Mouse (Mus musculus) hindbrain, embryonic 12.5 days (tissue): ENCODE data around the gene Pabpc4. TPM values are rescaled to one million over a fixed set of nuclear protein-coding genes. Genes with fewer than 3 reads are reported as not detected.
"Not testable (repeated sequence)": the region's sequence is repeated elsewhere in the genome, so short reads cannot be mapped to it uniquely, and the experiment has no call there.

ENCODE experiments used
- ATAC-seq: fragments of 200-750 bp; cut with Nextera tagmentation; 2 replicates; pipeline ENCODE4 v1.8.0; 2017; ENCODE audit warnings: moderate TSS enrichment; ENCODE audit not compliant: low FRiP score
- H3K27ac ChIP-seq: fragments of 300-500 bp; sonication (generic); 2 replicates; pipeline ENCODE4 v1.5.1; 2016; ENCODE audit warnings: mild to moderate bottlenecking
- H3K27me3 ChIP-seq: fragments of 300-500 bp; sonication (generic); 2 replicates; pipeline ENCODE4 v1.6.1; 2016; ENCODE audit warnings: mild to moderate bottlenecking
- H3K36me3 ChIP-seq: fragments of 300-500 bp; sonication (generic); 2 replicates; pipeline ENCODE4 v1.6.1; 2016; ENCODE audit warnings: mild to moderate bottlenecking
- H3K4me1 ChIP-seq: fragments of 300-500 bp; sonication (generic); 2 replicates; pipeline ENCODE4 v1.6.1; 2016
- H3K4me2 ChIP-seq: fragments of 300-500 bp; sonication (generic); replicated peaks from 2 replicates; pipeline ENCODE4 v1.6.1; 2016; ENCODE audit warnings: mild to moderate bottlenecking
- H3K4me3 ChIP-seq: fragments of 300-500 bp; sonication (generic); 2 replicates; pipeline ENCODE4 v1.5.1; 2016; ENCODE audit warnings: mild to moderate bottlenecking
- H3K9ac ChIP-seq: fragments of 300-500 bp; sonication (generic); 2 replicates; pipeline ENCODE4 v1.6.1; 2016; ENCODE audit warnings: mild to moderate bottlenecking, moderate library complexity
- H3K9me3 ChIP-seq: fragments of 300-500 bp; sonication (generic); replicated peaks from 2 replicates; pipeline ENCODE4 v1.6.1; 2016; ENCODE audit warnings: mild to moderate bottlenecking
- WGBS: fragments of 180-500 bp; shearing (Covaris S2); methylation state at CpG from one replicate; pipeline ENCODE4 v1.1.7; 2016; 5-methylcytosine and 5-hydroxymethylcytosine counted together
- polyA plus RNA-seq: library from polyadenylated mRNA; unstranded; fragments of >200 nt; fragmentation: Nextera tagmentation; extraction: Ambion mirVana; gene quantifications from 2 replicates; pipeline ENCODE4 v1.2.1, GENCODE M21; 2016

The Pabpc4 gene
- polyA plus RNA-seq, 1 experiment from 2014 or later, result 36.1 TPM

GRCm38 (mm10) chr4:123260071-123260746, 1.9 kb upstream of the Pabpc4 start:
- no peaks in the 10 kb centered on the region for H3K27me3 ChIP-seq
- 37% methylated on average over 8 of the region's 8 CpGs for WGBS
- peak; percentile 73; the same call in 1 of the 2 replicates for ATAC-seq
- H3K9me3 ChIP-seq, result no peaks in the 10 kb centered on the region
- 0 out of 2 replicates have a peak overlapping the region, but pooled peaks have one; percentile 23 for H3K9ac ChIP-seq
- no peak overlapping the region for H3K27ac ChIP-seq
- H3K4me1 ChIP-seq, result peaks cover 11% of the 10 kb centered on the region
- H3K4me3 ChIP-seq, result no peak overlapping the region
- H3K36me3 ChIP-seq, result no peaks in the 10 kb centered on the region
- no peak overlapping the region for H3K4me2 ChIP-seq

- H3K27me3 ChIP-seq, result no peaks in the 10 kb centered on the region
- no peak overlapping the region for H3K9ac ChIP-seq
- no peak overlapping the region for H3K4me3 ChIP-seq
- H3K4me2 ChIP-seq, result no peak overlapping the region
- no peaks in the 10 kb centered on the region for H3K36me3 ChIP-seq
- ATAC-seq, result no peak
- no peaks in the 10 kb centered on the region for H3K9me3 ChIP-seq
- no peaks in the 10 kb centered on the region for H3K4me1 ChIP-seq
- 89% methylated on average over 3 of the region's 3 CpGs for WGBS
- H3K27ac ChIP-seq, result no peak overlapping the region
Observed at GRCm38 (mm10) chr4:123271063-123271462, 8.9 kb downstream of the Pabpc4 start.

DNA sequence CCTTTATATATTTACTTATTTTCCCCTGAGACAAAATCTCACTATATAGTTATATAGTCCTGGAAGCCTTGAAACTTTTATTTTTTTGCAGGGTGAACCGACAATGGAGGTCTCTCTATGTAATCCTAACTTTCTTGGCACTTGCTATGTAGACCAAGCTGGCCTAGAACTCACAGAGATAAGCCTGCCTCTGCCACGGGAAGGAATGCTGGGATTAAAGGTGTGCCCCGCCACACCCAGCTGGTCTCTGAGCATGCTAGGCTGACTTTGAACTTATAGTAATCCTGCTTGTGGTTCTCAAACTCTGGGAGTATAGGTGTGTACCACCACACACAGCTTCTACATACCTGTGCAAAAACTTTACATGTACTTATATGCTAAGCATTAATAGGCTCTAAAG, 18.0 kb downstream of the Pabpc4 start:
- 72% methylated on average over 3 of the region's 3 CpGs for WGBS
- no peaks in the 10 kb centered on the region for H3K36me3 ChIP-seq
- no peak overlapping the region for H3K27ac ChIP-seq
- peaks cover 14% of the 10 kb centered on the region for H3K4me1 ChIP-seq
- H3K9ac ChIP-seq, result no peak overlapping the region
- H3K4me3 ChIP-seq, result no peak overlapping the region
- no peaks in the 10 kb centered on the region for H3K27me3 ChIP-seq
- no peaks in the 10 kb centered on the region for H3K9me3 ChIP-seq
- ATAC-seq, result no peak
- H3K4me2 ChIP-seq, result no peak overlapping the region

GRCm38 (mm10) chr4:123282500-123282899, 20.3 kb downstream of the Pabpc4 start:
- Histone ChIP-seq H3K27me3 (no peaks in the 10 kb centered on the region), H3K36me3 (peaks cover 9% of the 10 kb centered on the region), H3K27ac (0 out of 2 replicates have a peak overlapping the region, but pooled peaks have one; percentile 40), H3K9me3 (no peaks in the 10 kb centered on the region), H3K4me2 (peak overlapping the region; percentile 87), H3K9ac (peak overlapping the region; percentile 62), H3K4me3 (peak overlapping the region; percentile 54), H3K4me1 (peaks cover 25% of the 10 kb centered on the region)
- WGBS, result under 1% methylated on average over 25 of the region's 25 CpGs
- peak; percentile 93 for ATAC-seq

GRCm38 (mm10) chr4:123282915-123283674, 20.9 kb downstream of the Pabpc4 start:
- not testable (repeated sequence) for H3K9me3 ChIP-seq, H3K27ac ChIP-seq, H3K27me3 ChIP-seq
- Histone ChIP-seq H3K36me3 (peaks cover 14% of the 10 kb centered on the region), H3K4me2 (peak overlapping the region; percentile 87), H3K4me3 (peak overlapping the region; percentile 54), H3K9ac (peak overlapping the region; percentile 60), H3K4me1 (peaks cover 25% of the 10 kb centered on the region)
- peak; percentile 68 for ATAC-seq
- WGBS, result under 1% methylated on average over 38 of the region's 55 CpGs

- H3K4me1 ChIP-seq, result peaks cover 25% of the 10 kb centered on the region
- peak overlapping the region; percentile 87 for H3K4me2 ChIP-seq
- not testable (repeated sequence) for H3K27me3 ChIP-seq, H3K9me3 ChIP-seq, H3K27ac ChIP-seq
- WGBS, result 1% methylated on average over 13 of the region's 15 CpGs
- peaks cover 20% of the 10 kb centered on the region for H3K36me3 ChIP-seq
- peak; percentile 12; the same call in 1 of the 2 replicates for ATAC-seq
- H3K9ac ChIP-seq, result peak overlapping the region; percentile 68
- H3K4me3 ChIP-seq, result peak overlapping the region; percentile 54
Observed at GRCm38 (mm10) chr4:123283675-123284064, 21.5 kb downstream of the Pabpc4 start.

DNA sequence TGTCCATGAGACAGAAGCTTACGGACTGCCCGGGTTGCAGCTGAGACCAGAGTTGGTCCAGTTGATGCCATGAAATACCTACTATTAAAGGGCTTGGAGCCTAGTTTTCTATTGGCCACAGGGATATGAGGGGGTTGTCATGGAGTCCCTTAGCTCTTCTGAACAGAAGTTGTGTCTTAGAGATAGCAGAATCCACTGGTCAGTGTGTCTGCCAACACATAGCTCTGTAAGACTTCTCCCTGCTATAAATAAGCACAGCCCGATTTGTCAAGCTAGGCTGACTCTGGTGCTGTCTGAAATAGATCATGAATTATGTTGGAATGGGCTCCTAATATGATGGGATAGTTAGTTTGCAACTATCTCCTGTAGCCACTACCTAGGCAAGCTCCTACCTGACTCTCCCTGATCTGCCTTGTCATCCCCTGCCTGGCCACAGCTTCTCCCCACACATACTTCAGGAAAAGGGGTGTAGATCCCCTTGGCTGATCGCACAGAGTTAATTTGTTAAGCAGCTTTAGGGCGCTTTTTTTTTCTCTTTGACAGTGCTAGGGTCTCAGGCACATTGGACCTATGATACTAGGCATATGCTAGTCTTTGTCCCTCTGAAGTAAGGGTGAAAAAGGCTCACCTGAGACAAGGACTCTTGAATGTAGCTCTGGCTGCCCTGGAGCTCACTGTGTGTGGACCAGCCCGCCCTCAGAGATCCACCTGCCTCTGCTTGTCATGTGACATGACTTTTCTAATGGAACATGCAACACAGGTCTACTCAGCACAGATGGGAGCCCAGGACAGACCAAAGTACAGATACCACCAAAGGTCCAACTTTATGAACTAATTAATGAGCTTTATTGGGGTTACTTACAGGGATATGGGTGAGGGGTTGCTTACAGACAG, 22.8 kb downstream of the Pabpc4 start:
- Histone ChIP-seq H3K9me3 (no peaks in the 10 kb centered on the region), H3K27ac (peak overlapping the region; percentile 23; the same call in 1 of the 2 replicates), H3K4me2 (peak overlapping the region; percentile 87), H3K4me3 (peak overlapping the region; percentile 54), H3K9ac (peak overlapping the region; percentile 68), H3K36me3 (peaks cover 33% of the 10 kb centered on the region), H3K4me1 (peaks cover 25% of the 10 kb centered on the region), H3K27me3 (no peaks in the 10 kb centered on the region)
- WGBS, result 83% methylated on average over 6 of the region's 6 CpGs
- ATAC-seq, result no peak

GRCm38 (mm10) chr4:123286790-123287189, 24.6 kb downstream of the Pabpc4 start:
- H3K4me3 ChIP-seq, result no peak overlapping the region
- no peaks in the 10 kb centered on the region for H3K9me3 ChIP-seq
- peaks cover 25% of the 10 kb centered on the region for H3K4me1 ChIP-seq
- peaks cover 48% of the 10 kb centered on the region for H3K36me3 ChIP-seq
- no peak overlapping the region for H3K9ac ChIP-seq
- 95% methylated on average over 2 of the region's 2 CpGs for WGBS
- ATAC-seq, result no peak
- no peak overlapping the region for H3K27ac ChIP-seq
- H3K27me3 ChIP-seq, result no peaks in the 10 kb centered on the region
- H3K4me2 ChIP-seq, result no peak overlapping the region

GRCm38 (mm10) chr4:123289038-123289437, 26.9 kb downstream of the Pabpc4 start:
- Histone ChIP-seq H3K27ac (no peak overlapping the region), H3K4me2 (no peak overlapping the region), H3K9ac (no peak overlapping the region; the same call in 1 of the 2 replicates), H3K4me3 (no peak overlapping the region), H3K9me3 (no peaks in the 10 kb centered on the region), H3K36me3 (peaks cover 70% of the 10 kb centered on the region), H3K4me1 (peaks cover 22% of the 10 kb centered on the region), H3K27me3 (no peaks in the 10 kb centered on the region)
- 93% methylated on average over 12 of the region's 12 CpGs for WGBS
- no peak for ATAC-seq

DNA sequence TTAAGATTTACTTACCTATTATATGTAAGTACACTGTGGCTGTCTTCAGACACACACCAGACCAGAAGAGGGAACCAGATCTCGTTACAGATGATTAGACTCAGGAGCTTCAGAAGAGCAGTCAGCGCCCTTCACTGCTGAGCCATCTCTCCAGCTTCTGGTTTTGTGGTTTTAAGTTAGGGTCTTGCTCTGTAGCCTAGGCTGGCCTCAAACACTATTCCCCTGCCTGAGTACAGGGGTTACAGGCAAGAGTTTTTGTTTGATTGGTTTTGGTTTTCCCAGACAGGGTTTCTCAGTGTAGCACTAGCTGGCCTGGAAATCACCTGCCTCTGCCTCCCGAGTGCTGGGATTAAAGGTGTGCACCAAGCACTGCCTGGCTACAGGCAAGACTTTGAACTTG, 30.2 kb downstream of the Pabpc4 start:
- Histone ChIP-seq H3K9ac (no peak overlapping the region), H3K9me3 (no peaks in the 10 kb centered on the region), H3K4me1 (no peaks in the 10 kb centered on the region), H3K36me3 (peaks cover 94% of the 10 kb centered on the region), H3K27ac (no peak overlapping the region), H3K4me3 (no peak overlapping the region), H3K27me3 (no peaks in the 10 kb centered on the region), H3K4me2 (no peak overlapping the region)
- no peak for ATAC-seq
- 88% methylated on average over 3 of the region's 3 CpGs for WGBS

GRCm38 (mm10) chr4:123292989-123293388, 30.8 kb downstream of the Pabpc4 start:
- no peaks in the 10 kb centered on the region for H3K27me3 ChIP-seq
- no peak overlapping the region for H3K9ac ChIP-seq
- H3K4me2 ChIP-seq, result no peak overlapping the region
- peaks cover 94% of the 10 kb centered on the region for H3K36me3 ChIP-seq
- no peaks in the 10 kb centered on the region for H3K9me3 ChIP-seq
- no peak overlapping the region for H3K4me3 ChIP-seq
- WGBS, result 93% methylated on average over 7 of the region's 7 CpGs
- no peak for ATAC-seq
- H3K4me1 ChIP-seq, result no peaks in the 10 kb centered on the region
- H3K27ac ChIP-seq, result no peak overlapping the region
